Mouse (Mus musculus): ENCODE results near the gene Nck2.

Gene Nck2

GRCm38 (mm10) chr1:43589910-43590309 lies 145.5 kb downstream of the Nck2 start:
- no peak for DNase-seq

GRCm38 (mm10) chr1:43590727-43591126 lies 146.3 kb downstream of the Nck2 start:
- DNase-seq, result no peak

DNA sequence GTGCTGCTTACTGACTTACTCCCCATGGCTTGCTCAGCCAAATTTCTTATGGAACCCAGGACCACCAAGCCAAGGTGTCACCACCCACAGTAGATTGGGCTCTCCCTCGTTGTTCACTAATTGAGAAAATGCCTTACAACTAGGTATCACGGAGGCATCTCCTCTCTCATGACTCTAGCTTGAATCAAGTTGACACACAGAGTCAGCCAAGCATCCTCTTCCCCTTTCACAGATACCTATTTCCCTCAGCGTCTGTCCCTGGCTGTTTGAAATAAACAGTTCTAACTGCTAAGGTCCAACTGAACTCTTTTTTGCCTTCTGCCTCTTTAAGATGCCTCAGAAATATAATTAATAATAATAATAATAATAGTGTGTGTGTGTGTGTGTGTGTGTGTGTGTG lies 148.7 kb downstream of the Nck2 start:
- DNase-seq, result no peak

DNA sequence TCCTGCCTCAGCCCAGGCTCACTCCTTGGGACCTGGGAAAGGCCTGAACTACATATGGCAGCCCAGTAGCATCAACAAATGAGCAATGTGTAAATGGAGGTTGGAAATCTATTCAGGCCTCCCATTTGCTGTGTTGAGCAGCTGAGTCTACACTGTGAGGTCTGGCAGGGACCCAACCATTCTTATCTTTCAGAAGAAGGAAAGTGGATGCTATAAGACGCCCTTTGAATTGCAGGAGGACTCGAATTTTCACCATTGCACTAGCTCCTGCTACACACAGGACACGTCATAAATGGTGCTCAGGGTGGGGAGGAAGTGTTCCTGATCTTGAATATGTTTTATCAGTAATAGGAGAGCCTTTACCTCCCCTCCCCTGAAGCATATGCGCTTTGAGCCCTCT lies 150.4 kb downstream of the Nck2 start:
- no peak for DNase-seq

DNA sequence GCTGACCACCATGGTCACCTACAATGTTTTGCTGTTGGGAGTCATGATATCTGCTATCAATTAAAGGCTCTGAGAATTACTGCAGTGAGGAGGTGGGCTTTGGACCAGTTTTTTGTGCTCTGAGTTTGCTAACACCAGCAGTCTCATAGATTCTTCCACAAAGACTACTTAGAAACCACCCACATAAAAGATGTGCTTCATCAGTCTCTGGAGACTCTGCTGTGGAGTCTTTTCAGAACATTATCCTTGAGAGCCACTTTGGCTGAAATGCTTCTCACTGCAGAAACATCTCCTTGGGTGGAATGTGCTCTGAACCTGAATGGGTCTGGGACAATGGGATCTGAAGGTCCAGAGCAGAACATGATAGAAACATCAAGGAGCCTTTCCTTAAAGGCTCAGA lies 153.4 kb downstream of the Nck2 start:
- DNase-seq, result no peak

- no peak for DNase-seq
These were observed 155.1 kb downstream of the Nck2 start for GRCm38 (mm10) chr1:43599483-43599882.

GRCm38 (mm10) chr1:43601054-43601453 lies 156.7 kb downstream of the Nck2 start:
- DNase-seq, result no peak

- no peak for DNase-seq
These were observed 171.6 kb downstream of the Nck2 start for GRCm38 (mm10) chr1:43615948-43616347.
